Mouse (Mus musculus) monocyte, adult 2 months (primary cell): ENCODE measurements around the gene Pdlim4.

Source experiments
- DNase-seq, 2 experiments: peaks; one replicate each; pipeline ENCODE4 v3.0.0; 2022; ENCODE audit warnings: low spot score in 2 of 2, low read depth in 1 of 2

The Pdlim4 gene

DNA sequence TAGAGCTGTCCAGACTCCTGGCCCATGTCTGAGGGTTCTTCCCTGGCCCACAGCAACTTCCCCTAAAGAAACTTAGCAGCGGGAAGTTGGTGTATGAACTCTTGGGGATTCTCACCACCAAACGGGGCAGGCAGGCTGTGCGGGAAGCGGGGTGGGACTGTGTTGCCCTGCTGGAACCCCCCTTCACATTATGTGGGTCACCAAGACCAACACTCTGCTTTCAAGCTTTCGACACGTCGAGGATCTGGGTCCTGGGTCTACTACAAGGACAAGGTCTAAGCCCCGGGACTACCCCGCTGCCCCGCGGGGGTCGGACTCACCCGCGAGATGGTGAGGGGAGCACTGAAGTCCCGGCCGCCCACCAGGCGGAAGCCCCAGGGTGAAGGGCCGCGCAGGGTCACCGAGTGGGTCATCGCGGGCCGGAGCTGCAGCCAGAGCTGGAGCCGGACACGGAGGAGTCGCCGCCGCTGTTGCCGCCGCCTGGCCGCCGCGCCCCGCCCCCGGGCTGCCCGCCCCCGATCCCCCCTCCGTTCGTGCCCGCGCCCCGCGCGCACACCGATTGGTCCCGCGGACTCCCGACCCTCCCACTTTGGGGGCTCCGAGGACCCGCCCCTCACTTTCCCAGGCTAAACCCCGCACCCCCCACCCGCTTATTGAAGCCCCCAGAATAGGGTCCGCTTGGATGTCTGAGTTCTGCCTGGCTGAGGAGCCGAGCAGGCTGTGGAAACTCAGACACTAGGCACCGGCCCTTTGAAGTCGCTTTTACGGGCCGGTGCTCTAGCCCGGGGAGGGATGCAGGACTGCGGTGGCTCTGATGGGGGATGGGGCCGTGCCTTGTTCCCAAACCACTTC lies at the start of gene Pdlim4:
Gene Pdlim4, minus strand, starts transcription at position 495 of the 852 bp plus-strand sequence.
- DNase-seq: peak in 1 of 2 experiments; percentile 15

DNA sequence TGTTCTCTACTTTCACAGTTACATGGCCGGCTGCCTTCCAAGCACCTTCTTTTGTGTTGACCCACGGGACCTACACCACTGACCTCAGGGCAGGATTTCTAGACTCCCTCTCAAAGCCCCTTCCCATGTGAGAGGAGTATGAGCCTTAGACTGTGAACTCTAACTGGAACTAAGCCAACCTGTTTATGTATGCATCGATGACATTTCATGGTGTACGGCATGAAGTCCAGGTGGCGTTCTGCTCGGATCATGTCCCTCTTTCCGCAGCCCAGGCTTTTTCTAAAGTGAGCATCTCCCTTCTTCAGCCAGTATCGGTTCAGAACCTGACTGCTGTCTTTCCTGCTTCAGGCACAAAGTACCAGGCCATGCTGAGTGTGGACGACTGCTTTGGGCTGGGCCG lies 48.3 kb upstream of the Pdlim4 start:
- DNase-seq: no peak

- no peak for DNase-seq
Measured at GRCm38 (mm10) chr11:54116406-54116805, 47.6 kb upstream of the Pdlim4 start.

DNA sequence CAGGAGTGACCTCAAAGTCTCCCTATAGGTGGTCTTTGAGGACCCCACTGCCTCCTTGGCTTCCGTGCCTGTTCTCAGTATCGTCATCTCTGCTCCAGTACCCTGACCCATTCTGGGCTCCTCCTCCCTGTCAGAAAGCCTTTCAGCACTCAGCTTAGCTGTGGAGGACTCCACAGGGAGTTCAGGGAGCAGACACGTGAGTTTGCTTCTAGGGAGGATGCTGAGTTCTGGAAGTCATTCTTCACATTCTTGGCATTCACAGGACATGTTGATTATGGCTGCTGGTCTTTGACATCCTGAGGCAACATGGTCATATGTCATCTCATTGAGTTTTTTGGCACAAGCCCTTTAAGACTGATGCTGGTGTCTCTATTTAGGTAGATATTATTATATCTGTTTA lies 47.1 kb upstream of the Pdlim4 start:
- DNase-seq: no peak

DNA sequence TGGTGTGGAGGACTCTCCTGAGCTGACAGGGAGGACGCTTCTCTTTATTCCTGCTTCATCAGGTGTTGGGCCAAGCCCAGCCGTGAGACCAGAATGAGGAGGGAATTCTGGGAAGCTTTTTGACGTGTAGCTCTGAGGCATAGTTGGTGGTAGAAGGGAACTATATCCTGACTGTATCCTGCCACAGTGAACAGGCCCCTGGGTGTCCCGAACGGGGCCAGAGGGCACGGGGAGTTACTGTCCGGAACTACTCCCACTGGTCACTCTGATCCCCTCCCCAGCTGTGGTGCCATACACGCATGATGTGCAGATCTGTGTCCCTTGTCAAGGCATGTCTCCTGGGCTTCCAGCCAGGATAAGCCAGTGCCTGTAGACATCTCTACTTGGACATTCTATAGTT lies 46.5 kb upstream of the Pdlim4 start:
- DNase-seq: no peak

GRCm38 (mm10) chr11:54114746-54115145 lies 45.9 kb upstream of the Pdlim4 start:
- no peak for DNase-seq

- DNase-seq: no peak
Measured at GRCm38 (mm10) chr11:54113352-54113751, 44.5 kb upstream of the Pdlim4 start.

- no peak for DNase-seq
Measured at GRCm38 (mm10) chr11:54112920-54113319, 44.1 kb upstream of the Pdlim4 start.

DNA sequence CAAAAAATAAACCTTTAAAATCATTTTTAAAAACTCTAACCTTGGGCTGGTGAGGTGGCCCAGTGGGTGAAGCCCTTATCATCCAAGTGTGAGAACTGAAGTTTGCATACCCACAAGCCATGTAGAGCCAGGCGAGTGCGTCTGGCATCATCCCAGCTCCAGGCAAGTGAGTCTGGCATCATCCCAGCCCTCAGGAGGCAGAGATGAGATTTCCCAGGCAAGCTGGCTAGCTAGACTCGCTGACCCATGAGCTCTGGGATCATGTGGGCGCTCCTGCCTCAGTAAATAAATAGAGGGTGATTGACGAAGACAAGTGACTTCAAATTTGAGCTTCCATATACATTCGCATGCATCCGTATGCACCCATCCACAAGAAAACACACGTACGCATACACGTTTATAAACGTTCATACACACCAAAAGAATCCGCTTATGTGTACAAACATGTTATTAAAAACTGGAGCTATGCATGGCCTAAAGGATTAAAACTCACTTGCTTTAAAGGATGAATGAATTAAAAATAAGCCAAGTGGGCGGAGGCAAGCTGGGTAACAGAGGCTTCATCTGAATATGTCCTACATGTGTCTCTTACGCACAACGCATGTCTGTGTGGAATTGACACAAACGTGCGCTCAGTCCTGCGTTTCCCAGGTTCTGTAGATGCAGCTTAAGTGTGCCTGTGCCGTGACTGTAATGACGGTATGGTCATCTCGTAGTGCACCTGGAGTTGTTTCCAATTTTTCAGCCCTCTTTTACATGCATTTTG lies 43.3 kb upstream of the Pdlim4 start:
- no peak for DNase-seq

- no peak for DNase-seq
Measured at GRCm38 (mm10) chr11:54111291-54111690, 42.5 kb upstream of the Pdlim4 start.

DNA sequence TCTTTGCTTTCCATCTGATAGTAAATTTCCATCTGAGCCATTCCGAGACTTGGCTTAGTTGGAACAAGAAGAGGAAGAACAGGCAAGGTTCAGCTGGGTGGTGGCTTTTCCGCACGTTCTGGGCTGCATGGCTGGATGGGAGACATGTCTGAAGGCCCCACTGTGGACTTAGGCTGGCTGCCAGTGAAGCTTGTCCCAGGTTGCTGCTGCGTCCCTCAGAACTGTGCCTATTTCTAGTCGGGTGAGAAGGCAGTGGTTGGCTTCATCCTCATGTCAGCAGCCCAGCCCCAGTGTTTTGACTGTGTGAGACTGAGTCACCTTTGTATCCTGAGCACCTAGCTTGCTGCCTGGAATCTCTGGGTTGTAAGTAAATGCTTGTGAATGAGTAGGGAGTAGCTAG lies 40.1 kb upstream of the Pdlim4 start:
- DNase-seq: no peak

- DNase-seq: no peak
Measured at GRCm38 (mm10) chr11:54108131-54108530, 39.3 kb upstream of the Pdlim4 start.

DNA sequence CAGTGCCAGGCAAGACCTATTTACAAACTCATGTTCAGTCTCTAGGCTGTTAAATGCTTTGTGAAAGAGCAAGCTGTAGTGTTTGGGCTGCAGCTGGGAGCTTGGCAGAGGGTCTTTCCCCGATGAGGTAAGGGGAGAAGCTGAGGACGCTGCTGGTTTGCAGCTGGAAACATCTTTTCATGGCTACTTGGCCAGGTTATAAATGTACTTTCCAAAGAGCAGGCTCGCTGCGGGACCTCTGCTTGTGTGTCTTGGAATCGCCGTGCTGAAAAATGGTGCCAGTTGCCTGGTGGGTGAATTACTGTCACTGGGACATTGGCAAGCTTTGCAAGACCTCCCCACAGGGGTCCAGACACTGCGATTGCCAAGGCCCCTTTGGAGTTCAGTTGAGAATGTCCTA lies 38.4 kb upstream of the Pdlim4 start:
- DNase-seq: no peak

GRCm38 (mm10) chr11:54106676-54107075 lies 37.9 kb upstream of the Pdlim4 start:
- no peak for DNase-seq

GRCm38 (mm10) chr11:54105011-54105410 lies 36.2 kb upstream of the Pdlim4 start:
- no peak for DNase-seq

- no peak for DNase-seq
Measured at GRCm38 (mm10) chr11:54102706-54103449, 34.1 kb upstream of the Pdlim4 start.

GRCm38 (mm10) chr11:54101701-54102100 lies 32.9 kb upstream of the Pdlim4 start:
- no peak for DNase-seq

GRCm38 (mm10) chr11:54100692-54101591 lies 32.1 kb upstream of the Pdlim4 start:
- DNase-seq: no peak

GRCm38 (mm10) chr11:54100045-54100691 lies 31.4 kb upstream of the Pdlim4 start, which contains the start of gene P4ha2:
Gene P4ha2 (plus strand): TSS chr11:54100095.
- no peak for DNase-seq

GRCm38 (mm10) chr11:54093000-54093399 lies 24.2 kb upstream of the Pdlim4 start:
- no peak for DNase-seq
